Mouse (Mus musculus): ENCODE results near the gene Adamts3. TPM values are rescaled to one million over a fixed set of nuclear protein-coding genes. Genes with fewer than 3 reads are reported as not detected.

The Adamts3 gene
- total RNA-seq, 2 experiments from 2014 or later: 41.6 to 44.1 TPM

DNA sequence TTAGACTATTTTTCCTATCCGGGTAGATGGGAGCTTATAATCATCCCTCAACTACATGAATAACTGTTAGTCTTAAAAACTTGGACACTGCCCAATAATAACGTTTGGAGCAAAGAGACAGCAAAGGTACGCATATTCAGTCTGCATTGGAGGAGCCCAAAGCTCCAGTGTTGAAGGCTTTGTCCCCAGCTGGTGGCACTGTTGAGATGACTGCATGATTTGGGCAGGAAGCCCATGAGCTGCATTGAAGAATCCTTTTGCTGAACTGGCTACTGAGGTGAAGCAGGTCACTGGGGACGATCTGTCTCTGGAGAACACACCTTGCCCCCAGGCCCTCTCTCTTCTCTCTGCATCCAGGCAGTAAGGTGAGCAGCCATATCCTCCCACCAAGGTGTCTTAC lies 43.5 kb downstream of the Adamts3 start:
- intact Hi-C loops (cut with DNase I): loop anchor here (5.0 kb wide), 1 partner anchor 353 kb away; no protein-coding TSS in a partner anchor
- peak; percentile 45 to 52 for DNase-seq (ENCODE audit: low spot score in 2 of 2)

DNA sequence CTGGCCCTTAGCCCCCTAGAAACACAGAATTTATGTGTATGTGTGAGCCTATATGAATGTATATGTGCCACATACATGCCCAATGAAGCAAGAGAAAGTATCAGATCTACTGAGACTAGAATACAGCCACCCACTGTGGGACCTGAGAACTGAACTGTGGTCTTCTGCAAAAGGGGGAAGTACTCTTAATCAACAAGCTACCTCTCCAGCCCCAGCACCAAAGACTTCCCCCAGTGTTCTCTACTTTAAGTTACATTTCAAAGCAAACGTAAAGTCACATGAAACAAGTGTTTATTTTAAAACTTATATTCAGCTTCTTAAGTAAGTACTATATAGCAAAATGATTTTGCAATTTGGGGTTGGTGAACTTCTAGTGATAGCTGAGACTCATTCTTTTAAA lies 62.0 kb downstream of the Adamts3 start:
- DNase-seq (ENCODE audit: low spot score in 2 of 2): no peak
- intact Hi-C loops (cut with DNase I): loop anchor here (10.0 kb wide), 1 partner anchor 406 kb away; no protein-coding TSS in a partner anchor

DNA sequence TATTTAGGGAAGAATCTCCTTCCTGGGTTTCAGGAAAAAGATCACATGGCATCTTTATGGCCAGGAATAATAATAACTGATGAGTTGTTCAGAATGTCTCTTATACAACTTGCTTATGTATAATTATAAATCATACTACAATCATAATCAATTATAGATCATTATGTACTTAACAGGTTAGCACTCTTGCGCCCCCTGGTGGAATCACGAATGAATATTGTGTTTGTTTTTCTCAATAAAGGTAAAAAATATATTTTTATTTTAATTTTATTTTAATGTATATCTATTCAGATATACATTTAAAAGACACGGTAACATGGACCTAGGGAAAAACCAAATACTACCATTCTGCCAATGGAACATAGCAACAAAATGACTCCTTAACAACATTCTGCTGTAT lies 63.6 kb downstream of the Adamts3 start:
- intact Hi-C loops (cut with DNase I): no loop called here
- peak in 1 of 2 experiments; percentile 60 for DNase-seq (ENCODE audit: low spot score in 2 of 2)

DNA sequence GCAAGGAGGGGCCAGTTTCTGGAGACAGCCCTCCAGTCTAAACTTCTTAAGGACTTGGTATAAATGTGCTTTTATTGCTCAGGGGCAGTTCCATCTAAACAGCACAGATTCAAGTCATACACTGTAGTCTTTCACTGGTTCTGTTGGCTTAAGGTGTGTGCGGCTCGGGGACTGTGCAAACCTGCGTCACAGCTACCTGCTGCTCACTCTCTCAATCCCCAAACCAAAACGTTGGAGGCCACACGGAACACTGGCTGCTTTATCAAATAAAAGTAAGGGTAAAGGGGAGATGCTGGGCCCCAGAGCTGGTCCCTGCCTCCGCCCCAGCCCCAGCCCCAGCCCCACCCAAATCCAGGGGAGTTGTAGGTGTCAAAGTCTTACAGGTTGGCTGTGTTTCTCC lies 66.5 kb downstream of the Adamts3 start:
- DNase-seq (ENCODE audit: low spot score in 2 of 2): no peak
- intact Hi-C loops (cut with DNase I): no loop called here

DNA sequence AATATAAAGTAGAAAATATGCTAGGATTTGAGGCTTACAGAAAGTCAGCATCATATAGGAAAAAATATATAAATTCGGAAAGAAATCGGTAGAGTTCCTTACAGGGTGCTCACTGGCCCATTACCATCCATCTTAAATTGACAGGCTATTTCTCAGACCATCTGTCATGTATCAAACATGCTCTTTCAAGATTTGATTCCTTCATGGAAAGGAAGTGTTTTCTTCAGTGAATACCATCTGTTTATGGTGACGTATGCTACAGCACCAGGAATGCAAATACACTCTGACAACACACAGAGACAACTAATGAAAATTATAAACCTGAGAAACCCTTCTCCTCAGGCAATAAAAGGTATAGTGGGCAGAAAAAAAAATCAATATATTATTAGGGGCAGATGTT lies 68.6 kb downstream of the Adamts3 start:
- no peak for DNase-seq (ENCODE audit: low spot score in 2 of 2)

DNA sequence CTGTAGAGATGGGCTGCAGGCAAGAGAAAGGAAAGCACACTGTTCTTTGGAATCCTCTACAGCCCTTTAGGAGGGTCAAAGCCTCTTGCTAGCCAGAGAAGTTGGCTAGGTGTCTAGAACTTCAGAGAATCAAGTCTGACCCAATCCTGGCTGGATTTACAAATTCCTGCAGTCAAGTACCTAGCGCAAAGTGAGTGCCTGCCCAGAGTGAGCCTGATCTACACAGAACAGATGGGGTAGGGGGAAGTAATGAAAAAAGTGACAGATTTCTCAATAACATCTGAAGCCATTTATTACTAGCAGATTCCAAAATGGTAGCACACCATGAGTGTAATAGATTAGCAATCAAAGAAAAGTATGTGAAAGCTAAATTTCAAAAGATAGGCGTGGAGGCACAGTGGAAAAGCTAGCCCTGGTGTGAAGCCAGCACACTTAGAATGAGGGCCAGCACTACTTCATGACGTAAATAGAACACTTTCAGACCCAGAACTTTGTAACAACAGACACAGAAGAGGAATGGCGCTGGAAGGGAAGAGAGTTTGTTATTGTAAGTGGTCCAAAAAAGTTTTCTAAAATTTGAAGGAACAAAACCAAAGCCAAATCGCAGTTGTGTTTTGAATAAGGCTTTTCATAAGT lies 82.8 kb downstream of the Adamts3 start:
- intact Hi-C loops (cut with DNase I): no loop called here
- DNase-seq (ENCODE audit: low spot score in 2 of 2): peak in 1 of 2 experiments; percentile 4

More for the DNA sequence above, 68.6 kb downstream of the Adamts3 start:
- intact Hi-C loops (cut with DNase I): no loop called here

DNA sequence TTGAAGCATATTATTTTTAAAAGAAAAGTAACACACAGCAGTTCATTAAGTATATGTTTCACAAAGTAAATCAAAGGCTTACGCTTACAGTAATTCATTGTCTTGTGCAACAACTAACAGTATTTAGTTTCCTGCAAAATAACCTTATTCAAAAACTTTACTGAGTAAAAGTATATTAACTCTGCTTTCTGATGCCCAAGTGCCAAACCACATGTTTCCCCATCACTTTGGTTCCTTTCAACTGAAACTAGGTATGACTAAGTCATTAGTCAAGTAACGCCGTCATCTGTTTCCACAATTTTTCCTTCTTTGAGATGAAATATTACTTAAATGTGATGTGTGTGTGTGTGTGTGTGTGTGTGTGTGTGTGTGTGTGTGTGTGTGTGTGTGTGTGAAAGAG lies 89.4 kb downstream of the Adamts3 start:
- intact Hi-C loops (cut with DNase I): no loop called here
- DNase-seq (ENCODE audit: low spot score in 2 of 2): no peak

DNA sequence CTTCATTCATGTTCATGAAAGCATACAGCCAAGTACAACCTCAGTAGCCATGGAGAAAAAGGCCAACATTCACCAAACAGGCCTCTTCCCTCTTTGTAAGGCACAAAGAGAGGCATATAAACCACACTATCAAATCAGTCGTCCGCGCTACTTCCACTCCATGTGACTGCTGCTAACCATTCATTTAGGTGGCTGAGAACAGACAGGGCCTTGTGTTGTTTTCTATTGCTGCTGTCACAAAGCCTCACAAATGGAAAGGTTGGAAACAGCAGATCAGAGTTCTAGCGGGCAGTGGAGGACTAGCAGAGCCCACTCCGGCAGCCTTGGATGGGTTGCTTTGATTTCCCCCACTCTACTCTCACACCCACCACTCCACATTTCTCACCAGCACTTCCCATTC lies 98.5 kb downstream of the Adamts3 start:
- intact Hi-C loops (cut with DNase I): no loop called here
- peak in 1 of 2 experiments; percentile 10 for DNase-seq (ENCODE audit: low spot score in 2 of 2)

DNA sequence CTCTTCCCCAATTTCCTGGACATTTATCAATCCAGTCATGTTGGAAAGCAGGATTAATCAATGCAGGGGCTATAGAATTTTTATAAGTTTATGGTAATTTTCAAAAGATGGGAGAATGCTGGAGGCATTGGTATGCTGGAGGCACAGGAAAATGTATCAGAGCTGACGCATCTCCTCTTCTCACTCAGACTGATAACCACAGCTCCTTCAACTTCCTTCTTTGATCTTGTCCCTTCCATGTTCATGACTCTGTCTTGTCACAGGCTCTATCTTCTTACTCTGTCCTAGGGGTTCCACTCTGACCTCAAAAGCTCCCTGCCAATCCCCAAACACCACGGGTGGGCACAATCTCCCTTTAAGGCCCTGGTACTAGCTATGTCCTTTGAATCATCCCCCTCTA lies 103.3 kb downstream of the Adamts3 start:
- intact Hi-C loops (cut with DNase I): no loop called here

DNA sequence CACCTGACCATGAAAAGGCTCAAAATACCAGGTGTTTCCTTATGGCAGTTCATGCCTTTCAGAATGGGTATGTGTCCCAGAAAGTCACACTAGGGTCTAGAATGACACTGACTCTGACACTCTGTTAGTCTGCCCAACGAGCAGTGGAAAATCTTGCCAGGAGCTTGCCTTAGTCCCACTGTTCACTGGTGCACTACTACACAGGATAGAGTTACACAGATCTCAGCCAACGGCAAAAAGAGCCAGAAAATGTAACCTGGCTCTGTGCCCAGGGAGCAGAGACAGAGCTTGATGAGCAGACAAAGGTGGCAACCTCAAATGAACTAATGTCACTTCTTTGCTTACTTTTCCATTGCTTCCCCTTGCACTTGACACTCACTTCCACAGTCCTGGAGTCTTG lies 104.5 kb downstream of the Adamts3 start:
- intact Hi-C loops (cut with DNase I): no loop called here
- DNase-seq (ENCODE audit: low spot score in 2 of 2): peak in 1 of 2 experiments; percentile 6

More for the DNA sequence above, 103.3 kb downstream of the Adamts3 start:
- no peak for DNase-seq (ENCODE audit: low spot score in 2 of 2)

DNA sequence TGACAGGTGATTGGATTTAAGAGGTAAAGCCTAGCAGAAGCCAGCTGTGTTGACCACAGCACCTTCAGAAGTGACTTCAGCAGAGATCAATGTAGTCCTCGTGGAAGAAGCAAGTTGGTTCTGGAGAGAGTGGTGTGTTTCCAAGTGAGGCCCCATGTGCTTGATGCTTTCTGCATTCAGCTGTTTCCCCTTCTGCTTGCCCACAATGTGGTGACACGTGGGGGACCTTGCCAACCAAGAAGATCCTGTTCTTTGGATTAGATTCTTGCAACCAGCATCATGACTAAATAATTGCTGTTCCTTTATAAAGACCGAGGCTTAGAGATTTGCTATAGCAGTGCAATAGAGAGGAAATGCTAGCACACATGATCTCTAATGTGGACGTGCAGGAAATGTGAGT lies 105.7 kb downstream of the Adamts3 start:
- intact Hi-C loops (cut with DNase I): no loop called here

DNA sequence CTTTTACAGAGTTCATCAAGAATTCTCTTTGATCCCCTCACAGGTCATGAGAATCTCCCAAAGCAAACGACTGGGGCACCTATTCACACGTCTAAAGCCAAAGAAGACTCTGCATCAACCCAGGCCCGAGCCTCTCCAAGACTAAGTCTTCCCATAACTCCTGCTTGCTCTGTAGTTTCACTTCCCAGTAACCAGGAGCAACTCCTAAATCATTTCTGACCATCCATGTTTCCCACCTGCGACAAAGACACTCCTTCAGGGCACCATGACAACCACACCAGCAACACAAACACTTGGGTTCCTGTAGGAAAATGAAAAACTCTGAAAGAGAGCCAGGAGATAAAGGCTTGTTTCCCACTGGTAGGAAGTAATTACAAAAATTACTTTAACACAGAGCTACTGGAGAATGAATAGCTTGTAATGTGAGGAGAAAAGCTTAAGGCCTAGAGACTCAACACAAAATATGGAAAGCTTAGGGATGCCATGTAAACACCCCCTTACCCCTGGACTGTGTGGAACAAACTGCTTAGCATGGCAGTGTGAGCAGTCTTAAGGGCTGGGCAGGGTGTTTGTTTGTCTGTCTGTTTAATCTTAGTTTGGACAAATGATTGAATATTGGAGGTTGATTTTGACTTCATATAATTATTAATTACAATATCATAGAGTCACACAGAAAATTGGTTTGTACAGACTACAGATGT lies 112.3 kb downstream of the Adamts3 start:
- no peak for DNase-seq (ENCODE audit: low spot score in 2 of 2)
- intact Hi-C loops (cut with DNase I): no loop called here

More for the DNA sequence above, 105.7 kb downstream of the Adamts3 start:
- DNase-seq (ENCODE audit: low spot score in 2 of 2): no peak

DNA sequence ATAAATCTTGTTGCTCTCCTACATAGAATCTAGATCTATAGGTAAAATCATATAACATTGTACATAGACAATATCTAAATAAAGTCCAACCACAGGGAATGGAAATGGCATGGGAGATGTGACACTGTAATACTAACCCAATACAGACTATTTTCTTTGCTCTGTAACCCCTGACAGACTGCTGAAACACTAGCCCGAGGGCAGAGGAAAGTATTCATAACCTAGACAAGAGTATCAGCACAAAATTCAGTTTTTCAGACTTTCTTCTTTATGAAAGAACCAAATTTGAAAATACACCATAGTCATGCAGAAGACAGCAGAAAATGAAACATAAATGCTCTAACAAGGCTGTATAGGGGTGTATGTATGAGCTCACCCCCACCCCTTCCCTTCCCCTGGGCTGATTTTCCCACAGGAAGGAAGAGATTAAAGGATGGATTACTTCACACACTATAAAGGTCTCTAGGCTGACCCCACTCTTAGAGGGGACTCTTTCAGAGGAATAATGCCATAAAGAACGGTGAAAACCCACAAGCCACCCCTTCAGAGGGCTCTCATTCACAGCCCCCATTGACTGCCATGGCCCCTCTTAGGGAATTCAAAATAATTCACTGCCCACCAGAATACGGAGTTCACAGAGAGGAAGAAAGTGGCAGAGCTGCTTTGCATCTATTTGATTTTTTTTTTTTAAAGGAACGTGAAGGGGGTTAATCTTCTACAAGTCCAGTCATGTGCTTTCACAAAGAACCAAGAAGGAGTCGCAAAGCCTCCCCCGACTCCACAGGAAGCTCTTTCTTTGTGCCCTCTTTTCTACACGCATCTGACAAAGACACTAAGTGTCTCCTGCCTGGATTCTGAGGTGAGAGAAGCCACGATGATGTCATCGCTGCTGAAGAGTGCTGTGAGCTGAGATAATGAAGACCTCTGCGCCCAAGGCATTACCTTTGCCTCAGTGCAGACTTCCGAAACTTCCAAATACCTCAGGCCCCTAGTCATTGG lies 119.6 kb downstream of the Adamts3 start:
- intact Hi-C loops (cut with DNase I): no loop called here

DNA sequence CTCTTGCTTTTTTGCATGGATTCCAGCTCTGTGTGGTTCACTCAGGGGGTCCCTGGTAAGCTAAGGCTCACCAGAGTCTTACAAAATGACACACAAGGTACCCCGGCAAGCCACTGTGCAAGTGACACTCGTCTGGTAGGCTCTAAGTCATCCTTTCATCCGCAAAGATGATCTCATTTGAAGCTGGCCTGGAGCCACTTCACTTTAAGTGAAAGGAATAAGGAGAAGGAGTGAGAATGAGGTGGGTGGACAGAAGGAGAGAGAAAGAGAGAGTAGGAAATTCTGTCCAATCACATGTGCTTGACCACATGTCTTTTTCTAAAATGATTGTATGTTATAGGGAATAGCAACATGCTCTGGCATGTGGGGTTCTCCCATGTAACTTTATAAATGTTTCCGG lies 122.8 kb downstream of the Adamts3 start:
- intact Hi-C loops (cut with DNase I): no loop called here
- DNase-seq (ENCODE audit: low spot score in 2 of 2): peak in 1 of 2 experiments; percentile 20

More for the DNA sequence above, 119.6 kb downstream of the Adamts3 start:
- DNase-seq (ENCODE audit: low spot score in 2 of 2): no peak

DNA sequence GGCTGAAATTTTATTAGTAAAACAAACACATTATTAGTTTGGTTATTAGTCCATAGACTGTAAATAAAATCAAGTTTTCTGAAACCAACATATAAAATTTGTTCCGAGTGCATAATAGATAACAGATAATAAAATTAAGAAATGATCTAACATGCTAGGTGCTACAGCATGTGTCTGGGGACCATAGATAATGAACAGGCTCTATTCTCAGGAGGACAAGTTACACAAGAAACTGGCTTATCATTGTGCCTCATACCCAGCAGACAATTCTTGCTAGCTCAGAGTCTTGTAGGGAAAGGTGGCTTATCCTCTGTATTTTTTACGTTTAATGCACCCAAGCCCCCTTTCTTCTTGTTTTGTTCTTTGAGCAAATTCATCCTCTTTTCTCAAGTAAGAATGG lies 131.3 kb downstream of the Adamts3 start:
- intact Hi-C loops (cut with DNase I): no loop called here
- DNase-seq (ENCODE audit: low spot score in 2 of 2): no peak

DNA sequence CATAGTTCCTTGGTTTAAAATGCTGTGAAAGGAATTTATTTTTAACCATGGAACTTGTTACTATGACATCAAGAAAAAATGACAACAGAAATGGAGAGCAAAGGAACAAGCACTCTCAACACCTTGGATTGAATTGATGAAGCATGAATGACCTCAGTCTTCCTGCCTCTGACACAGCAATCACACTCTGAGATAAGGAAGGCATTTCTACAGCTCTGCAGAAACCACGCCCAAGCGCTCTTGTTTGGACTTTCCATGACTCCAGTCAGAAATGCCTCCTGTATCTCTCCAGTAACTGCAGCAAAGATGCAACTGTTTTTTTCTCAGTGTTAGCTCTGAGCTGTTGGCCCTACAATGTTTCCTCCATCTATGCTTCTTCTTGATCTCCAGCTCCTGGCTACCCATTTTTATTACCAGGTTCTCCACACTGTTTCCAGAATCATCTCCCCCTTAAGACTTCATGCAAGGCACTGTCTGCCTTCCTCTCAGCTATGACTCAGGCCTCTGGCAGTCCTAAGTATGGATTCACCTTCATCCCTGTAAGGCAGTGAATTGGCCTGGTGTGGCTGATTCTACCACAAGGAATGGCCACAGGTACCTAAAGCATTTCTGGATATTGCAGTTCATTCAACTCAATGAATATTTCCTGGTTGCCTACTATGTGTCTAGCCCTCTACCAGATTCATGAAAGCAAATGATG lies 134.8 kb downstream of the Adamts3 start:
- intact Hi-C loops (cut with DNase I): no loop called here
- DNase-seq (ENCODE audit: low spot score in 2 of 2): no peak

DNA sequence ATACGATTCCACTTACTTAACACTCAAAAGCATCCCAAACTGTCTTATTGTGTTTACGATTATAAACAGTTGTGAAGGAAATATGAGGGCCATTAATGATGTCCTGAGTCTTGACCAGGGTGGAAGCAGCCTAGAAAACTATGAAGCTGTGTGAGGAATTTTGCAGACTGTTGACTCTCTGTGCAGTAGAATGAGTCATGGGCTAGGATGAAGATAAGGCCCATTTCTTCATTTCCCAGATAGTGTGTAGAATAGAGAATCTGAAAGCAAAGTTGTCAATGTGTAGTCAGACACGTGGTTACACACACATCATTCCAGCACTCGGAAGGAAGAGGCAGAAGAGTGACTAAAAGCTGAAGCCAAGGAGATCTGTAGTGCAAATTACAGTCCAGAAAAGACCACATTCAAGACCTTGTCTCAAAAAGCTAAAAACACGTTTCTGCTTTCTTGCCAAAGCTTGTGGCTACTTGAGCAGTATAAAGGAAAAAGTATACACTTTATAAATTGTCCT lies 135.9 kb downstream of the Adamts3 start:
- no peak for DNase-seq (ENCODE audit: low spot score in 2 of 2)
- intact Hi-C loops (cut with DNase I): no loop called here

DNA sequence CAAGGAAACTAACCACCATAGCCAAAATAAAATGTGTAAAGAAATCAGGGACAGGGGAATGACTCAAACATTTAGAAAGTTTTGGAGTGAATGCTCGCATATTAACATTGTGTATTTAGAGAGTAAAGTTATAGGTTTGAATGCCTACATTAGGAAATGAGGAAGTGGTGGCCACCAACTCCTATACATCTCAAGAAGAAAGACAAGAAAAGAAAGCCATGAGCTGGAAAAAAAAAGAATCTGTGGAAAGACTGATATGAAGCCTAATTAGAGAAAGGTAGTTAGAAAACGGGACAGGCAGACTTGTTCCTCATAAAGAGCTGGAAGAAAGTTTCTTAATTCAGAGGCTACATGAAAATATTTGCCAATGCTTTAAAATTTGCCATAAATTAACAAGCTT lies 138.0 kb downstream of the Adamts3 start:
- DNase-seq (ENCODE audit: low spot score in 2 of 2): no peak
- intact Hi-C loops (cut with DNase I): no loop called here

DNA sequence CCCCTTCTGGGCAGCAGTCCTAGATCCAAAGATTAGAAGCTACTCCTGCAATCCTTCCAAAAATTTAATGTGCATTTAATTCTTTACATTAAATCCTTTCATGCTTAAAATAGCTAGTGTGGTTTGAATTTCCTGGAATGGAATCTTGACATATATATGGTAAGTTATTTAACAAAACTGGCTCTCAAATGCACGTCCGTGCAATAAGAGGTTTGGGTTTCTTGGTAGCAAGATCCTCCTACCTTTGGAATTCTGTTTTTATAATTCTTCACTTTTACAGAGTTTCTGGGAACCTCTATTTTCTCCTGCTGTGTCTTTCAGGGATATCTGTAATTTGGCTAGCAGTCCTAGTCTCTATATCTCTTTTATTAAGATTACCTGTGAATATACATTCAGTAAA lies 148.4 kb downstream of the Adamts3 start:
- intact Hi-C loops (cut with DNase I): no loop called here
- no peak for DNase-seq (ENCODE audit: low spot score in 2 of 2)
